Mouse (Mus musculus) kidney, embryonic 14.5 days (tissue): ENCODE data around the gene Tagap1. TPM values are rescaled to one million over a fixed set of nuclear protein-coding genes. Genes with fewer than 3 reads are reported as not detected.
"Not testable (repeated sequence)": the region's sequence is repeated elsewhere in the genome, so short reads cannot be mapped to it uniquely, and the experiment has no call there.

Experiments used
- ATAC-seq: fragments of 200-750 bp; cut with Nextera tagmentation; 2 replicates; pipeline ENCODE4 v1.8.0; 2017; ENCODE audit warnings: moderate number of reproducible peaks, mild to moderate bottlenecking, moderate TSS enrichment, moderate library complexity; ENCODE audit not compliant: low FRiP score, low TSS enrichment
- H3K27ac ChIP-seq: fragments of 300-500 bp; sonication (generic); 2 replicates; pipeline ENCODE4 v1.5.1; 2014; ENCODE audit warnings: low read depth, mild to moderate bottlenecking, low read length, moderate library complexity, mixed read lengths
- H3K27me3 ChIP-seq: fragments of 300-500 bp; sonication (generic); 2 replicates; pipeline ENCODE4 v1.6.1; 2014; ENCODE audit warnings: mild to moderate bottlenecking, low read length; ENCODE audit not compliant: control insufficient read depth, insufficient read depth
- H3K36me3 ChIP-seq: fragments of 300-500 bp; sonication (generic); 2 replicates; pipeline ENCODE4 v1.6.1; 2014; ENCODE audit warnings: low read length, mixed read lengths; ENCODE audit not compliant: control insufficient read depth, insufficient read depth
- H3K4me1 ChIP-seq: fragments of 300-500 bp; sonication (generic); 2 replicates; pipeline ENCODE4 v1.6.1; 2014; ENCODE audit warnings: low read length, mixed read lengths; ENCODE audit not compliant: control insufficient read depth, insufficient read depth
- H3K4me2 ChIP-seq: fragments of 300-500 bp; sonication (generic); replicated peaks from 2 replicates; pipeline ENCODE4 v1.6.1; 2014; ENCODE audit warnings: low read depth, mild to moderate bottlenecking, low read length
- H3K4me3 ChIP-seq: fragments of 300-500 bp; sonication (generic); 2 replicates; pipeline ENCODE4 v1.5.1; 2014; ENCODE audit warnings: mild to moderate bottlenecking, low read length
- H3K9ac ChIP-seq: fragments of 300-500 bp; sonication (generic); 2 replicates; pipeline ENCODE4 v1.6.1; 2014; ENCODE audit warnings: low read depth, mild to moderate bottlenecking, low read length, moderate library complexity
- H3K9me3 ChIP-seq: fragments of 300-500 bp; sonication (generic); 2 replicates; pipeline ENCODE4 v1.6.1; 2016; ENCODE audit warnings: low read length; ENCODE audit not compliant: control insufficient read depth
- WGBS: fragments of 180-500 bp; shearing (Covaris S2); extraction: QIAGEN DNeasy Blood & Tissue Kit; methylation state at CpG from one replicate; pipeline ENCODE4 v1.1.7; 2014; 5-methylcytosine and 5-hydroxymethylcytosine counted together
- polyA plus RNA-seq: library from polyadenylated mRNA; unstranded; fragments of >200 nt; fragmentation: Nextera tagmentation; extraction: Ambion mirVana; gene quantifications from 2 replicates; pipeline ENCODE4 v1.2.1, GENCODE M21; 2014

Gene Tagap1
- polyA plus RNA-seq, 1 experiment from 2014 or later = 80.2 TPM

DNA sequence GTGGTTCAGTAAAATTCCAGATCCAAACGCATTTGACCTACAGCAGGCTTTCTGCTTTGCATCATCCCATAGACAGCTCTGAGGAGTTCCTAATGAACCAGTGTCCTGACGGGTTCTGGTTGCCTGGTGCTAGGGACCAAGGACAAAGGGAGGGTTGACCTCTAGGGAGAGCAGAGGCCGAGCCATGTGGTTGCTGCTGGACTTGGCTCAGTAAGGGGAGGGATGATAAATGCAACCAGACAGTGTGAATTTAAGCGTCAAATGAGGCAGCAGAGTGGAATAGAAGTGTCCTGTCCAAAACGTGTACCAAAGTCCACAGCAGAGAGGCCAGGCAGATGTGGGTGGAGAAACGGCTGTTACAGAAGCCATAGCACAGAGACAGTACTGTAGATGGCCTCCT, 34.5 kb upstream of the Tagap1 start:
- not testable (repeated sequence) for H3K4me3 ChIP-seq, H3K36me3 ChIP-seq, H3K27ac ChIP-seq, H3K9me3 ChIP-seq, H3K9ac ChIP-seq, H3K27me3 ChIP-seq, ATAC-seq, H3K4me1 ChIP-seq, H3K4me2 ChIP-seq
- no CpG with 5 or more reads among the region's 6 CpGs for WGBS

GRCm38 (mm10) chr17:6986118-6986517, 25.2 kb upstream of the Tagap1 start:
- WGBS = 100% methylated on average over 1 of the region's 1 CpGs
- H3K4me1 ChIP-seq, H3K9ac ChIP-seq, H3K27me3 ChIP-seq, H3K27ac ChIP-seq, ATAC-seq, H3K4me2 ChIP-seq, H3K36me3 ChIP-seq, H3K9me3 ChIP-seq, H3K4me3 ChIP-seq: not testable (repeated sequence)

DNA sequence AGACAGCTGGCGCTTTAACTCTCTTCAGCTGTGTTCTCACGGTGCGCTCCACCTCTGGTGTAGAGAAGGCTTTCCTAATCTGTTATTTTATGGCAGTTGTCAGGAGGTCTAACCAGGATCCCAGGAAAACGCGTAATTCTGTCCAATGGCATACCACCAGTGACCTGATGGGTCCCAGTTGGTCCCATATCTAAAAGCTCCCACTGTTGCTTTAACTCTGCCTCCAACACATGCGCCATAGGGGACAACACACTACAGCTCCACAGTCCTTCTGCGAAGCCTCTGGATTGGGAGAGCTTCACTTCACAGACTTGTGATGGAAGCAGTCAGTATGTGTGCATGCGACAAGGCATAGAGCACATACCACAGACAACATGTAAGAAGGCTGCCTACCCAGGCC, 19.2 kb upstream of the Tagap1 start:
- H3K9me3 ChIP-seq, H3K27me3 ChIP-seq, H3K27ac ChIP-seq, H3K9ac ChIP-seq, H3K4me2 ChIP-seq, H3K4me1 ChIP-seq, ATAC-seq, H3K36me3 ChIP-seq, H3K4me3 ChIP-seq: not testable (repeated sequence)
- 84% methylated on average over 5 of the region's 8 CpGs for WGBS

DNA sequence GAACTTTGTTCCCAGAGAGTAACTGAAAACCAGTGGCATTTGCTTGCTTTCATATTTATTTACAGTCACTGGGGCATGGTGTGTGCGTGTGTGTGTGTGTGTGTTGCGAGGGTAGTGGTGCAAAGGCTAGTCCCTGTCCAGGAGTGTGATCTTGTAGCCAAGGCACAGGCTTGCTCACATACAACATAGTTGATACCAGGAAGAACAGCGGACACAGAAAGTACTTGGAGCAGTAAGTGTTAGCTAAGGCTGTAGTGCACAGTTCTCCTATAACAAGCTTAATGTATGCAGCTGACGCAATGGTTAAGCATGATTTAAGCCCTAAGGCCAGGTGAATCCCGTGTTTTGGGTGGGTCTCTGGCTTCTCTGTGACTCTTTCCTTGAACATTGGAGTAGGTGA, 18.4 kb upstream of the Tagap1 start:
- H3K27ac ChIP-seq, ATAC-seq, H3K4me1 ChIP-seq, H3K9ac ChIP-seq, H3K27me3 ChIP-seq, H3K36me3 ChIP-seq, H3K9me3 ChIP-seq: not testable (repeated sequence)
- WGBS = 16% methylated on average over 5 of the region's 5 CpGs
- H3K4me3 ChIP-seq = peak overlapping the region; percentile 52
- peak overlapping the region; percentile 41 for H3K4me2 ChIP-seq

GRCm38 (mm10) chr17:6978287-6979248, 17.6 kb upstream of the Tagap1 start, which contains the start of gene Gm49721:
Gm49721 (plus strand) TSS chr17:6978904.
- Histone ChIP-seq H3K4me2 (peak within 1 kb of the TSS; percentile 41), H3K4me3 (peak within 1 kb of the TSS; percentile 52), H3K9ac (peak within 1 kb of the TSS; percentile 66)
- not testable (repeated sequence) for H3K36me3 ChIP-seq, H3K4me1 ChIP-seq, H3K27ac ChIP-seq, H3K27me3 ChIP-seq, H3K9me3 ChIP-seq
- ATAC-seq = peak; percentile 99
- WGBS = under 1% methylated on average over 21 of the region's 68 CpGs

- ATAC-seq, H3K4me1 ChIP-seq, H3K9me3 ChIP-seq, H3K9ac ChIP-seq, H3K27me3 ChIP-seq, H3K4me2 ChIP-seq, H3K36me3 ChIP-seq, H3K27ac ChIP-seq, H3K4me3 ChIP-seq: not testable (repeated sequence)
- WGBS = 59% methylated on average over 3 of the region's 3 CpGs
Observed at GRCm38 (mm10) chr17:6974985-6975384, 14.0 kb upstream of the Tagap1 start.

GRCm38 (mm10) chr17:6972836-6973396, 12.0 kb upstream of the Tagap1 start:
- not testable (repeated sequence) for H3K4me3 ChIP-seq, H3K9me3 ChIP-seq, H3K4me1 ChIP-seq, H3K36me3 ChIP-seq, H3K27ac ChIP-seq, H3K4me2 ChIP-seq, H3K27me3 ChIP-seq, H3K9ac ChIP-seq, ATAC-seq
- 69% methylated on average over 4 of the region's 4 CpGs for WGBS

GRCm38 (mm10) chr17:6971238-6971637, 10.3 kb upstream of the Tagap1 start:
- not testable (repeated sequence) for H3K9ac ChIP-seq, H3K27me3 ChIP-seq, H3K9me3 ChIP-seq, H3K27ac ChIP-seq, H3K4me3 ChIP-seq, H3K4me2 ChIP-seq, H3K4me1 ChIP-seq, H3K36me3 ChIP-seq, ATAC-seq
- 82% methylated on average over 7 of the region's 8 CpGs for WGBS

GRCm38 (mm10) chr17:6970334-6970733, 9.4 kb upstream of the Tagap1 start, which contains the start of gene Rnaset2b:
Rnaset2b (plus strand) TSS chr17:6970634.
- H3K27ac ChIP-seq, H3K4me3 ChIP-seq, H3K9me3 ChIP-seq, H3K36me3 ChIP-seq, H3K27me3 ChIP-seq, H3K4me2 ChIP-seq, H3K4me1 ChIP-seq, ATAC-seq, H3K9ac ChIP-seq: not testable (repeated sequence)
- no CpG with 5 or more reads among the region's 8 CpGs for WGBS
